In genomic region chr7:127813821-127814220, GRCm38 (mm10) we compare ENCODE assay signal across 11 mouse cellular contexts. TPM values are rescaled to one million over a fixed set of nuclear protein-coding genes. Genes with fewer than 3 reads are reported as not detected.
DNase-seq lines count a peak whose midpoint lies in the region; ATAC-seq and TF ChIP-seq lines count a peak whose summit lies in the region.
"Had no signal": no experiment of that assay in that cellular context is flagged by ENCODE, and none has a peak within 500 bp of the region (broad histone marks: within the 10 kb centered on the region; RNA-seq: fewer than 3 reads in every experiment).

No protein-coding gene starts in this region.

- peak overlapping the region; percentile 1; the same call in 1 of the 2 replicates for H3K27ac ChIP-seq in lung, embryonic 16.5 days (ENCODE audit: low read length)
- peak overlapping the region; percentile 9; the same call in 1 of the 2 replicates for H3K27ac ChIP-seq in intestine, embryonic 16.5 days (ENCODE audit: low read length)
- H3K27ac ChIP-seq: embryonic facial prominence, embryonic 13.5 days; neural tube, embryonic 12.5 days had no signal

- no peaks in the 10 kb centered on the region for H3K27me3 ChIP-seq in lung, embryonic 16.5 days (ENCODE audit: control insufficient read depth, insufficient read depth, low read depth, low read length)
- H3K27me3 ChIP-seq in intestine, embryonic 16.5 days (replicated peaks; ENCODE audit: control insufficient read depth, insufficient read depth, low read length) = no peaks in the 10 kb centered on the region
- H3K27me3 ChIP-seq in myocyte (ENCODE audit: control insufficient read depth, insufficient read depth, insufficient read length) = no peaks in the 10 kb centered on the region
- H3K27me3 ChIP-seq: embryonic facial prominence, embryonic 13.5 days; neural tube, embryonic 12.5 days had no signal

- H3K4me1 ChIP-seq in lung, embryonic 16.5 days (replicated peaks; ENCODE audit: control insufficient read depth, insufficient read depth, low read length) = peaks cover 3% of the 10 kb centered on the region; the same call in 1 of the 2 replicates
- H3K4me1 ChIP-seq in lung, adult 2 months (ENCODE audit: control insufficient read depth, insufficient read depth, low read length) = no peaks in the 10 kb centered on the region; the same call in 1 of the 2 replicates
- no peaks in the 10 kb centered on the region for H3K4me1 ChIP-seq in intestine, embryonic 16.5 days (ENCODE audit: control insufficient read depth, insufficient read depth, low read length)

- no peaks in the 10 kb centered on the region for H3K36me3 ChIP-seq in lung, embryonic 16.5 days (ENCODE audit: control insufficient read depth, insufficient read depth, low read length)
- no peaks in the 10 kb centered on the region for H3K36me3 ChIP-seq in intestine, embryonic 16.5 days (ENCODE audit: control insufficient read depth, insufficient read depth, low read length)
- no peaks in the 10 kb centered on the region for H3K36me3 ChIP-seq in myocyte (ENCODE audit: control insufficient read depth, insufficient read depth)

- no peaks in the 10 kb centered on the region for H3K79me2 ChIP-seq in myocyte (ENCODE audit: control insufficient read depth, insufficient read depth)

- H3K4me3 ChIP-seq in lung, embryonic 16.5 days (ENCODE audit: low read length) = no peak overlapping the region
- H3K4me3 ChIP-seq in lung, adult 2 months (replicated peaks; ENCODE audit: extremely low read depth, low read depth, low read length) = no peak overlapping the region
- H3K4me3 ChIP-seq in intestine, embryonic 16.5 days (ENCODE audit: low read length) = no peak overlapping the region
- H3K4me3 ChIP-seq in myocyte = no peak overlapping the region
- H3K4me3 ChIP-seq: embryonic facial prominence, embryonic 13.5 days; neural tube, embryonic 12.5 days had no signal

- H3ac ChIP-seq in myocyte (ENCODE audit: control insufficient read depth, insufficient read length) = no peak overlapping the region

- no peak for TF ChIP-seq POLR2A in lung, adult 2 months (IDR thresholded peaks at IDR 0.05; ENCODE audit: borderline replicate concordance, extremely low read depth, low read depth, low read length)
- TF ChIP-seq POLR2A in myocyte (IDR thresholded peaks at IDR 0.05; ENCODE audit: insufficient read length, low read depth) = no peak

- no peak overlapping the region for H3K9ac ChIP-seq in lung, embryonic 16.5 days (ENCODE audit: low read length)
- no peak overlapping the region for H3K9ac ChIP-seq in intestine, embryonic 16.5 days (ENCODE audit: low read depth, low read length)
- H3K9ac ChIP-seq: embryonic facial prominence, embryonic 13.5 days; neural tube, embryonic 12.5 days had no signal

- ATAC-seq in lung, embryonic 16.5 days (ENCODE audit: low read depth) = no peak
- ATAC-seq in intestine, embryonic 16.5 days = peak; percentile 57

- no peaks in the 10 kb centered on the region for H3K9me3 ChIP-seq in lung, embryonic 16.5 days (ENCODE audit: control insufficient read depth, low read length)
- H3K9me3 ChIP-seq in intestine, embryonic 16.5 days (ENCODE audit: control insufficient read depth, low read length) = no peaks in the 10 kb centered on the region
- H3K9me3 ChIP-seq: embryonic facial prominence, embryonic 13.5 days; neural tube, embryonic 12.5 days had no signal

- no peak for TF ChIP-seq CTCF in lung, adult 2 months (IDR thresholded peaks at IDR 0.05; ENCODE audit: insufficient read depth, low read length)

- DNase-seq in heart, adult 9 months (ENCODE audit: low spot score in 2 of 2) = peak; percentile 44 to 67
- DNase-seq in heart, postnatal 4 days = no peak
- DNase-seq in lung, adult 2 months = no peak
- DNase-seq in layer of hippocampus, adult 11-12 months (ENCODE audit: low spot score) = no peak
- DNase-seq: thymus, postnatal 25 days had no signal

- H3K4me2 ChIP-seq in lung, embryonic 16.5 days (ENCODE audit: low read depth, low read length) = no peak overlapping the region
- no peak overlapping the region for H3K4me2 ChIP-seq in intestine, embryonic 16.5 days (ENCODE audit: low read depth, low read length)
- H3K4me2 ChIP-seq in myocyte (ENCODE audit: low read depth) = peak overlapping the region; percentile 27
- H3K4me2 ChIP-seq: embryonic facial prominence, embryonic 13.5 days; neural tube, embryonic 12.5 days had no signal

- WGBS in lung, embryonic 16.5 days = 59% methylated on average over 4 of the region's 4 CpGs
- 43% methylated on average over 4 of the region's 4 CpGs for WGBS in lung, adult 2 months
- 66% methylated on average over 4 of the region's 4 CpGs for WGBS in intestine, embryonic 16.5 days

TF ChIP-seq in myocyte, 11 proteins besides CTCF, POLR2A, EP300 and RAD21:
- TF ChIP-seq MYOD1 (IDR thresholded peaks at IDR 0.05; ENCODE audit: control insufficient read depth in 1 of 3, insufficient read length in 2 of 3, low read depth in 2 of 3) (no peak), USF1 (IDR thresholded peaks at IDR 0.05; ENCODE audit: low read depth) (no peak), MYOG (IDR thresholded peaks at IDR 0.05; ENCODE audit: control insufficient read depth in 1 of 3, insufficient read depth in 1 of 3, insufficient read length in 2 of 3, low read depth in 2 of 3) (no peak), POLR2AphosphoS2 (IDR thresholded peaks at IDR 0.05; ENCODE audit: insufficient read length, low read depth) (no peak), E2F4 (IDR thresholded peaks at IDR 0.05; ENCODE audit: insufficient read depth) (no peak)

RNA-seq across cellular contexts. Expression of gene Stx4a, which starts 10.3 kb away (rescaled TPM):
- 10 to 100 TPM; 67.1 to 75.3 TPM for total RNA-seq in heart, postnatal 4 days (2021)
- polyA plus RNA-seq in lung, embryonic 16.5 days (2015; fragmentation: Nextera tagmentation; extraction: Ambion mirVana) = 44.5 and 45.1 TPM in 2 replicates
- polyA plus RNA-seq in lung, adult 2 months (2012; rRNA removed) = 63.5 and 77.9 TPM in 2 replicates
- polyA plus RNA-seq in intestine, embryonic 16.5 days (2015; fragmentation: Nextera tagmentation; extraction: Ambion mirVana) = 44.7 and 47.5 TPM in 2 replicates
- polyA plus RNA-seq in myocyte (2012; fragmentation: generic; extraction: Trizol) = 73.0 TPM

RNA-seq across cellular contexts. Expression of gene Stx1b, which starts 10.5 kb away (rescaled TPM):
- total RNA-seq in heart, postnatal 4 days (2021) = 1 to 10 TPM in 1 of 2 experiments, under 1 TPM in 1; 0.90 to 1.2 TPM
- polyA plus RNA-seq in lung, embryonic 16.5 days (2015; fragmentation: Nextera tagmentation; extraction: Ambion mirVana) = 1.1 and 1.3 TPM in 2 replicates
- polyA plus RNA-seq in lung, adult 2 months (2012; rRNA removed) = 5.1 and 7.6 TPM in 2 replicates
- 1.7 and 2.0 TPM in 2 replicates for polyA plus RNA-seq in intestine, embryonic 16.5 days (2015; fragmentation: Nextera tagmentation; extraction: Ambion mirVana)
- 0.20 TPM for polyA plus RNA-seq in myocyte (2012; fragmentation: generic; extraction: Trizol)

RNA-seq across cellular contexts. Expression of gene Hsd3b7, which starts 13.4 kb away (rescaled TPM):
- total RNA-seq in heart, postnatal 4 days (2021) = 10 to 100 TPM in 1 of 2 experiments, 1 to 10 TPM in 1; 9.6 to 10.3 TPM
- polyA plus RNA-seq in lung, embryonic 16.5 days (2015; fragmentation: Nextera tagmentation; extraction: Ambion mirVana) = 27.5 and 32.1 TPM in 2 replicates
- 79.4 and 81.7 TPM in 2 replicates for polyA plus RNA-seq in lung, adult 2 months (2012; rRNA removed)
- 37.6 and 38.4 TPM in 2 replicates for polyA plus RNA-seq in intestine, embryonic 16.5 days (2015; fragmentation: Nextera tagmentation; extraction: Ambion mirVana)
- polyA plus RNA-seq in myocyte (2012; fragmentation: generic; extraction: Trizol) = 15.0 TPM

RNA-seq across cellular contexts. Expression of gene Gm49388, which starts 28.4 kb away (rescaled TPM):
- total RNA-seq in heart, postnatal 4 days (2021) = 1 to 10 TPM; 3.0 to 3.2 TPM
- polyA plus RNA-seq in lung, embryonic 16.5 days (2015; fragmentation: Nextera tagmentation; extraction: Ambion mirVana) = not detected in 2 replicates
- not detected in 2 replicates for polyA plus RNA-seq in lung, adult 2 months (2012; rRNA removed)
- not detected in 2 replicates for polyA plus RNA-seq in intestine, embryonic 16.5 days (2015; fragmentation: Nextera tagmentation; extraction: Ambion mirVana)
- polyA plus RNA-seq in myocyte (2012; fragmentation: generic; extraction: Trizol) = 1.4 TPM
- polyA plus RNA-seq: embryonic facial prominence, embryonic 13.5 days; neural tube, embryonic 12.5 days; small intestine, adult 2 months had no signal

RNA-seq across cellular contexts. Expression of gene Setd1a, which starts 37.4 kb away (rescaled TPM):
- total RNA-seq in heart, postnatal 4 days (2021) = 10 to 100 TPM; 30.8 to 32.0 TPM
- polyA plus RNA-seq in lung, embryonic 16.5 days (2015; fragmentation: Nextera tagmentation; extraction: Ambion mirVana) = 13.8 and 18.1 TPM in 2 replicates
- polyA plus RNA-seq in lung, adult 2 months (2012; rRNA removed) = 10.8 and 15.6 TPM in 2 replicates
- 6.2 and 11.4 TPM in 2 replicates for polyA plus RNA-seq in intestine, embryonic 16.5 days (2015; fragmentation: Nextera tagmentation; extraction: Ambion mirVana)
- polyA plus RNA-seq in myocyte (2012; fragmentation: generic; extraction: Trizol) = 13.7 TPM

Comparison
In these comparisons a context has a peak if more than half of its experiments do, and no peak if none do; other contexts are left out.
1. DNase-seq: peak in heart, adult 9 months (2 of 2); none in heart, postnatal 4 days (single experiment), lung, adult 2 months (single experiment) and layer of hippocampus, adult 11-12 months (single experiment).